10 mouse cellular contexts compared by ENCODE assay signal in the genomic region with DNA sequence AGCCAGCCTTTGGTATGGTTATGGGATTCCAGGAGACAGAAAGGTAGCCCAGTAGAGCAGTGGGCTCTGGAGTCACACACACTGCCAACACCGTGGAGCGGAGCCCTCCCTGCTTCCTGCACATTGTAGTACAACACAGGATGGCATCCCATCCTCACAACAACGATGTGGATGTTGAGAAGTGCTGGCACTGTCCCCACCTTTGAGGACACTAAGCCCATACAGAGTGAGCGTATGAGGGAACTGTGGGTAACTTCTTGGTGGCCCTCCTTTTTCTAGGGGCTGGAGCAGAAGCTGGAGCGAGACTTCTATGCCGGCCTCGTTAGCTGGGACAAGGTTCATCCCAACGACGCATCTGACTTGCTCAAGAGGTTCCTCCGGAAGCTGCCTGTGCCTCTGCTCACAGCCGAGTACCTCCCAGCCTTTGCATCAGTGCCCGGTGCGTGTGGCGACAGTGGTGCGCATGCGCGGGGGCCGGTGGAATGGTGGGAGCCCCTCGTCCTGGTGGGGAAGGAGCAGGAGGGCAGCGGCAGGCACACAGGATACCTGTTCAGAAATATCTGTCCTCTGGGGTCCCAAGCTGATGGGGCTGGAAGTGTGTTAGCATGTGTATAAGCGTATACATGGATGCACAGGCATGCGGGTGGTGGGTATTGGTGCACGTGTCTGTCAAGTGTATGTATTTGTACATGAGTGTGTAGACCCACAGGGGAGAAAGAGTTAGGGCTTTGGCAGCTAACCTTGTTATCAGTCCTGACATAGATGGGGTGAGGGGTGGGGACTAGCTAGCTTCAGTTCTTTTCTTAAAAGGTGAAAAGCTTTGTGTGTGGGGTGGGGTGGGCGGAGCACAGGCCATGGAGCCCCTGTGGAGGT. TPM values are rescaled to one million over a fixed set of nuclear protein-coding genes. Genes with fewer than 3 reads are reported as not detected.
A peak's percentile ranks its signal among the peaks of the same experiment; 100 is the strongest.
DNase-seq lines count a peak whose midpoint lies in the region; ATAC-seq and TF ChIP-seq lines count a peak whose summit lies in the region.
"Had no signal": no experiment of that assay in that cellular context is flagged by ENCODE, and none has a peak within 500 bp of the region (broad histone marks: within the 10 kb centered on the region; RNA-seq: fewer than 3 reads in every experiment).

No protein-coding gene starts in this region.

- 55% methylated on average over 24 of the region's 24 CpGs for WGBS in thymus, adult 2 months
- 60% methylated on average over 24 of the region's 24 CpGs for WGBS in forebrain, embryonic 14.5 days

- peak; percentile 66 for ATAC-seq in forebrain, embryonic 14.5 days
- ATAC-seq in megakaryocyte, adult 5-6 weeks (ENCODE audit: poor library complexity, severe bottlenecking), result peak; percentile 81

- peak overlapping the region; percentile 45 for H3K4me2 ChIP-seq in forebrain, embryonic 14.5 days (ENCODE audit: low read length)

- H3K27ac ChIP-seq in thymus, adult 2 months (ENCODE audit: control insufficient read depth, insufficient read depth, low read length), result no peak overlapping the region
- no peak overlapping the region for H3K27ac ChIP-seq in forebrain, embryonic 14.5 days (ENCODE audit: low read depth, low read length)

- no peak overlapping the region for H3K4me3 ChIP-seq in thymus, adult 2 months (ENCODE audit: control insufficient read depth, insufficient read depth, low read length)
- peak overlapping the region; percentile 10; the same call in 1 of the 2 replicates for H3K4me3 ChIP-seq in forebrain, embryonic 14.5 days (ENCODE audit: low read depth, low read length)

- no peaks in the 10 kb centered on the region for H3K36me3 ChIP-seq in thymus, adult 2 months (ENCODE audit: control insufficient read depth, insufficient read depth, low read length)
- H3K36me3 ChIP-seq in forebrain, embryonic 14.5 days (ENCODE audit: control insufficient read depth, insufficient read depth, low read length), result no peaks in the 10 kb centered on the region

- H3K9ac ChIP-seq in forebrain, embryonic 14.5 days (ENCODE audit: low read length), result peak overlapping the region; percentile 37; the same call in 1 of the 2 replicates

- no peak for TF ChIP-seq POLR2A in thymus, adult 2 months (IDR thresholded peaks at IDR 0.05; ENCODE audit: control insufficient read depth, extremely low read depth, insufficient read depth, low read length, poor library complexity)

- no peak for TF ChIP-seq CTCF in thymus, adult 2 months (IDR thresholded peaks at IDR 0.05; ENCODE audit: borderline replicate concordance, control insufficient read depth, extremely low read depth, insufficient read depth, low read length, poor library complexity)

- DNase-seq in thymus, postnatal 14 days, result peak; percentile 48
- DNase-seq in thymus, adult 2 months, result no peak
- DNase-seq in forebrain, embryonic 14.5 days (ENCODE audit: low spot score), result peak; percentile 61
- peak; percentile 70 for DNase-seq in thymus, postnatal 4 days
- DNase-seq in layer of hippocampus, adult 8-10 months (ENCODE audit: low spot score in 2 of 2), result no peak
- no peak for DNase-seq in ovary, adult 18-20 months (ENCODE audit: low spot score)
- no peak for DNase-seq in layer of hippocampus, postnatal 14 days (ENCODE audit: low spot score in 2 of 2)
- DNase-seq: adrenal gland, postnatal 36 days; kidney, adult 8-10 months had no signal

- no peaks in the 10 kb centered on the region for H3K27me3 ChIP-seq in thymus, adult 2 months (ENCODE audit: control insufficient read depth, insufficient read depth, low read length)
- H3K27me3 ChIP-seq in forebrain, embryonic 14.5 days (replicated peaks; ENCODE audit: control insufficient read depth, insufficient read depth, low read length), result no peaks in the 10 kb centered on the region

- no peaks in the 10 kb centered on the region for H3K9me3 ChIP-seq in forebrain, embryonic 14.5 days (replicated peaks; ENCODE audit: control insufficient read depth, low read length)

- H3K4me1 ChIP-seq in thymus, adult 2 months (replicated peaks; ENCODE audit: control insufficient read depth, insufficient read depth, low read length), result no peaks in the 10 kb centered on the region
- no peaks in the 10 kb centered on the region for H3K4me1 ChIP-seq in forebrain, embryonic 14.5 days (ENCODE audit: control insufficient read depth, insufficient read depth, low read length)

RNA-seq across cellular contexts. Expression of a gene that starts 27.1 kb away (rescaled TPM):
- 0.06 and 0.24 TPM in 2 replicates for polyA plus RNA-seq in thymus, adult 2 months (2012; rRNA removed)
- 0.44 and 0.48 TPM in 2 replicates for polyA plus RNA-seq in forebrain, embryonic 14.5 days (2014; fragmentation: Nextera tagmentation; extraction: Ambion mirVana)
- total RNA-seq in megakaryocyte, adult 5-6 weeks (2015), result not detected in 2 replicates
- total RNA-seq in megakaryocyte, adult 5-6 weeks (2017), result not detected in 2 replicates
- under 1 TPM in 1 of 4 experiments, not detected in 3; 0.56 TPM for total RNA-seq in layer of hippocampus, adult 8-10 months (2022)
- under 1 TPM in 1 of 2 experiments, not detected in 1; 0.45 TPM for total RNA-seq in layer of hippocampus, postnatal 14 days (2021)
- total RNA-seq: adrenal gland, postnatal 36 days had no signal

RNA-seq across cellular contexts. Expression of a gene that starts 37.3 kb away (rescaled TPM):
- polyA plus RNA-seq in thymus, adult 2 months (2012; rRNA removed), result 20.8 and 23.1 TPM in 2 replicates
- polyA plus RNA-seq in forebrain, embryonic 14.5 days (2014; fragmentation: Nextera tagmentation; extraction: Ambion mirVana), result not detected in 2 replicates
- total RNA-seq in megakaryocyte, adult 5-6 weeks (2015), result not detected in 2 replicates
- total RNA-seq in megakaryocyte, adult 5-6 weeks (2017), result not detected in 2 replicates
- not detected for total RNA-seq in layer of hippocampus, adult 8-10 months (2022)
- total RNA-seq in layer of hippocampus, postnatal 14 days (2021), result not detected

Comparison
In these comparisons a context has a peak if more than half of its experiments do, and no peak if none do; other contexts are left out.
1. DNase-seq: peak in thymus, postnatal 14 days (single experiment), forebrain, embryonic 14.5 days (single experiment) and thymus, postnatal 4 days (single experiment); none in thymus, adult 2 months (single experiment), layer of hippocampus, adult 8-10 months (0 of 2), ovary, adult 18-20 months (single experiment) and layer of hippocampus, postnatal 14 days (0 of 2).